Mouse (Mus musculus): ENCODE results near the gene Ifitm3. TPM values are rescaled to one million over a fixed set of nuclear protein-coding genes. Genes with fewer than 3 reads are reported as not detected.
A peak's percentile ranks its signal among the peaks of the same experiment; 100 is the strongest.

Gene Ifitm3
- polyA plus RNA-seq, 1 experiment from 2014 or later, result 19.3 TPM

DNA sequence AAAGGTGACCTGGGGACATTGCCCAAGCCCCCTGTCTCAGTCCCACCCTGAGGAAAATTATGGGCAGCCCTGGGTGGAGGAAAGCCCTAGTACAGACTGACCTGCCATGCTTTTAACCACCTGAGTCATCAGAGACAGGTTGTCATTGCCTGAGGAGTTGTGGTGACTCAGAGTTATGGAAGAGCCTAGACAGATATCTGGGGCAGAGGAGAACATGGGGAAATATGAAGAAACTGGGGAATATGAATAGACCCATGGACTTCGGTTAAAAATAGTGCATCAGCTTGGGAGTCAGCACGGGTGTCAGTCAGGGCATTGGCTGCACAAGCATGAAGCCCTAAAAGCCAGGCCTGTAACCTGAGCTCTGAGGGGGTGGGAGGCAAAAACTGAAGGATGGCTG, 38.8 kb upstream of the Ifitm3 start:
- Histone ChIP-seq H3K9me3 (ENCODE audit: control insufficient read depth, low read length) (no peaks in the 10 kb centered on the region), H3K4me2 (ENCODE audit: low read depth, low read length) (no peak overlapping the region), H3K4me1 (ENCODE audit: control insufficient read depth, insufficient read depth, low read length) (0 out of 2 replicates have a peak, but pooled peaks cover 4% of the 10 kb centered on the region), H3K27me3 (ENCODE audit: control insufficient read depth, insufficient read depth, low read length) (no peaks in the 10 kb centered on the region), H3K4me3 (ENCODE audit: low read depth, low read length) (no peak overlapping the region), H3K9ac (replicated peaks; ENCODE audit: low read depth, low read length) (no peak overlapping the region), H3K36me3 (ENCODE audit: control insufficient read depth, insufficient read depth, low read length) (no peaks in the 10 kb centered on the region), H3K27ac (ENCODE audit: low read depth, low read length) (no peak overlapping the region)
- 90% methylated on average over 2 of the region's 2 CpGs for WGBS
- ATAC-seq (ENCODE audit: low read depth), result no peak

DNA sequence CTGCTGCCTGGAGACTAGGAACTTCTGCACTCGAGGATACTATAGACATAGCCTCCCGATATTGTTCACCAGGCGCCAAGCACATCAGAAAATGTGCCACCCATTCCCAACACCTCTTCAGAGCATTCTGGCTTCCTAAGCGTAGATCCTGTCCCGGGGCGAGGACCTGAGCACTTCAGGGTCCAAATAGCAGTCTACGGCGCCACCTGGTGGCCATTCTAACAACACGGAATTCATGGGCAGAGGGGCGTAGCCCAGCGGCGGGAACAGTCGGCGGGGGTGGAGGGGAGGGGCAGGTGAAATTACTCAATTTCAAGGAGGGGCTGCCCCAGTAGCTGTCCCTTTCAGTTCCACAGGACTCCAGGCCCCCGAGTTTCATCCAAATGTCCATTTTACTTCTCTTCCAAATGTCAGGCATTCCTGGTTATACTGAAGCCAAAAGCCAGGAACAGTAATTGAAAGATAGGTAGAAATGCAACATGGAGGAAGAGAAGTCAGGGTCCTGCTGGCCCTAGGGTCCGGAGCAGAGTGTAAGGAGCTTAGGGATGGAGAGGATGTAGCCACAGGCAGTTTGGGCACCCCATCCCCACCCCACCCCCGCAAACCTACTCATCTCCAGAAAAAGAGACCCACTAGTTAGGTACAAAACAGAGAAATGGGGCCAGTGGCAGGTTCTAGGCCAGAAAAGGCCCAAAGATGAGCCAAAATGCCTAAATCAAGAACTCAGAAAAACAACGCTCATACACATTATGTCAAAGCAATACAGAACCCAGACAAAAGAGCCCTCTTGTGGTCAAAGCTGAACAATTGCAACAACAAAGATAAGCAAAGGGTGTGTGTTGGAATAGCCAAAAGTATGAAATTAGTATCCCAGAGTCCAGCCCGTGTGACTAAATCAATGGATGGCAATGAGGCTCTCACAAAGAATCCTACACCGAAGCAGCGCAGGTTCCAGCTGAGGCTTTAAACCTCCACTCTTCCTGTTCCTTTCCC, 38.0 kb upstream of the Ifitm3 start:
- ATAC-seq (ENCODE audit: low read depth), result peak; percentile 94
- Histone ChIP-seq H3K9ac (replicated peaks; ENCODE audit: low read depth, low read length) (peak overlapping the region; percentile 46; the same call in 1 of the 2 replicates), H3K4me2 (ENCODE audit: low read depth, low read length) (peak overlapping the region; percentile 81), H3K27me3 (ENCODE audit: control insufficient read depth, insufficient read depth, low read length) (no peaks in the 10 kb centered on the region), H3K27ac (ENCODE audit: low read depth, low read length) (peak overlapping the region; percentile 73), H3K9me3 (ENCODE audit: control insufficient read depth, low read length) (no peaks in the 10 kb centered on the region), H3K36me3 (ENCODE audit: control insufficient read depth, insufficient read depth, low read length) (no peaks in the 10 kb centered on the region), H3K4me1 (ENCODE audit: control insufficient read depth, insufficient read depth, low read length) (0 out of 2 replicates have a peak, but pooled peaks cover 4% of the 10 kb centered on the region), H3K4me3 (ENCODE audit: low read depth, low read length) (peak overlapping the region; percentile 33)
- WGBS, result 12% methylated on average over 21 of the region's 21 CpGs

DNA sequence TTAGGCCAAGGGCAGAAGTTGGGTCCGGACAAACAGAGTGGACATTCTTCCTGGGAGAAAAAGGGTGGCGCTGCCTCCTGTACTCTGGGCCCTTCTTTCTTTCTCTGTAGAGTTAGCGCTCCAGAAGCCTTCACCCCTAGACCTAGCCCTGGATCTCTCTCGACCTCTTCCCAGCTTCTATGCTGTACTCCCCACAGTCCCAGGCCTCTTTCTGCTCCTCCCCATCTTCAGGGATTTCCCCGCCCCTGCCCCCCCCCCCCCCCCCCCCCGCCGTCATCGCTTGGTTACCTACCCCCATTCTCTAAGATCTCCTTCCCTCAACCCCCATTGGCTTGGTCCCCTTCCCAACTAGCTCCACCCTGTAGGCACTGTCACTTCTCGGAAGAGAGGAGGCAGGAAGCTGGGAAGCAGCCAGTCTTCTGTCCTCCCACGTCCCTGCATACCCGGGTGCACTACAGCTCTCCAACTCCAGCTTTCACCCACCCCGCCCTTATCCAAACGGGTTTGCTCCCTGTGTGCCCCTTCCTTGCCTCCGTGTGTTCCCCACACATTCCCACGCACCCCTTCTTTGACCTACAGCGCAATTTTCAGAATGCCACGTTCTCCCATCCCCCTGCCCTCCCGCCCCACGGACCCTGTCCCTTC, 37.1 kb upstream of the Ifitm3 start:
- peak; percentile 83 for ATAC-seq (ENCODE audit: low read depth)
- H3K4me3 ChIP-seq (ENCODE audit: low read depth, low read length), result peak overlapping the region; percentile 33
- H3K9ac ChIP-seq (replicated peaks; ENCODE audit: low read depth, low read length), result peak overlapping the region; percentile 46; the same call in 1 of the 2 replicates
- no peaks in the 10 kb centered on the region for H3K36me3 ChIP-seq (ENCODE audit: control insufficient read depth, insufficient read depth, low read length)
- 6% methylated on average over 16 of the region's 19 CpGs for WGBS
- H3K27ac ChIP-seq (ENCODE audit: low read depth, low read length), result peak overlapping the region; percentile 73
- H3K9me3 ChIP-seq (ENCODE audit: control insufficient read depth, low read length), result no peaks in the 10 kb centered on the region
- H3K4me2 ChIP-seq (ENCODE audit: low read depth, low read length), result peak overlapping the region; percentile 81
- H3K4me1 ChIP-seq (ENCODE audit: control insufficient read depth, insufficient read depth, low read length), result 0 out of 2 replicates have a peak, but pooled peaks cover 4% of the 10 kb centered on the region
- no peaks in the 10 kb centered on the region for H3K27me3 ChIP-seq (ENCODE audit: control insufficient read depth, insufficient read depth, low read length)

DNA sequence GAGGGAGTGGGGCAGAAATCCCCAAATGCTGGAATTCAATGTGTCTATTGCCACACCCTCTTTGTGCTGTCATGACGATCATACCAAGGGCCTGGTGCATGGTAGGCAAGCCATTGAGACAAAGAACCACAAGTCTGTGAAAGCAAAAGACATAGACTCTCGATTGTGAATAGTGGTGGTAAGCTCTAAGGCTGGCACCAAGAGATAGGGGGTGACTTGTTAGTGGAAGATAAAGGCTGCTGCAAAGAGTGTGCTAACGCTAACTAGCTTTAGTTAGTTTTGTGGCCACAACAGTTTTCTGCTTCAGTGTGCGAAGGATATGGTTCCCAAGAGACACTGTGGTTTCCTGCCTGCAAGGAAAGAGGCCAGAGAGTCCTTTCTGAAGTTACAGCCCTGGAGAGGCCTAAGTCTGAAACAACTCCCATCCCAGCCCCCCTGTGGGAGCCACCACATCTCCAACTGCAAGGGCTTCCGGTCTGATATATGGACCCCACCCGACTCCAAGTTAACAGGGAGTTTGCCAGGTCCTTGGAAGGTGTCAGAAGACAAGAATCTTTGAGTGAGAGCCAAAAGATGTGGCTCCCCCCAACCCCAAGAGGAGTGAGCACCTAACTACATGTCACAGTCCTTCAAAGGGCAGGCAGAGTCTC, 36.5 kb upstream of the Ifitm3 start:
- Histone ChIP-seq H3K9me3 (ENCODE audit: control insufficient read depth, low read length) (no peaks in the 10 kb centered on the region), H3K27me3 (ENCODE audit: control insufficient read depth, insufficient read depth, low read length) (no peaks in the 10 kb centered on the region), H3K4me1 (ENCODE audit: control insufficient read depth, insufficient read depth, low read length) (0 out of 2 replicates have a peak, but pooled peaks cover 4% of the 10 kb centered on the region), H3K27ac (ENCODE audit: low read depth, low read length) (no peak overlapping the region), H3K36me3 (ENCODE audit: control insufficient read depth, insufficient read depth, low read length) (no peaks in the 10 kb centered on the region), H3K9ac (replicated peaks; ENCODE audit: low read depth, low read length) (no peak overlapping the region), H3K4me2 (ENCODE audit: low read depth, low read length) (peak overlapping the region; percentile 81; the same call in 1 of the 2 replicates), H3K4me3 (ENCODE audit: low read depth, low read length) (no peak overlapping the region)
- 66% methylated on average over 6 of the region's 6 CpGs for WGBS
- ATAC-seq (ENCODE audit: low read depth), result no peak

DNA sequence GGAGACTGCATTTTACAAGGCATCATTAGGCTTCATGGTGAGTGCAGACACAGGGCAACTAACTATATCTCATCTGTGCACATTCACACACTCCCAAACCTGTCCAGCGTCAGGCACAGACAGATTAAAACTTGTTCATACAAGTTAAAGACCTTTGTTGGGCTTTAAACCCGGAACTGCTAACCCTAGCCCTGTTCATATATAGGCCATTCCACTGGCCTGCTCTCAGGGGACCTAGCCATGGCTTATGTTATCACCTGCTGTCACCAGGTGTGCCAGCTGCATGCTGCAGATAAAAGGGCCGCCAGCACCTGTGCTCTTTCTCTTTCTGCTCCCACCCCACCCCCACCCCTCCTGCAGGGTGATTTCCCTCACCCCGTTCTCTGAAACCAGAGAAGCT, 32.0 kb upstream of the Ifitm3 start:
- H3K27me3 ChIP-seq (ENCODE audit: control insufficient read depth, insufficient read depth, low read length), result no peaks in the 10 kb centered on the region
- 0 out of 2 replicates have a peak, but pooled peaks cover 4% of the 10 kb centered on the region for H3K4me1 ChIP-seq (ENCODE audit: control insufficient read depth, insufficient read depth, low read length)
- no peak overlapping the region for H3K9ac ChIP-seq (replicated peaks; ENCODE audit: low read depth, low read length)
- H3K4me3 ChIP-seq (ENCODE audit: low read depth, low read length), result no peak overlapping the region
- H3K27ac ChIP-seq (ENCODE audit: low read depth, low read length), result no peak overlapping the region
- no peaks in the 10 kb centered on the region for H3K9me3 ChIP-seq (ENCODE audit: control insufficient read depth, low read length)
- H3K36me3 ChIP-seq (ENCODE audit: control insufficient read depth, insufficient read depth, low read length), result no peaks in the 10 kb centered on the region
- ATAC-seq (ENCODE audit: low read depth), result no peak
- H3K4me2 ChIP-seq (ENCODE audit: low read depth, low read length), result no peak overlapping the region
- 47% methylated on average over 4 of the region's 4 CpGs for WGBS

DNA sequence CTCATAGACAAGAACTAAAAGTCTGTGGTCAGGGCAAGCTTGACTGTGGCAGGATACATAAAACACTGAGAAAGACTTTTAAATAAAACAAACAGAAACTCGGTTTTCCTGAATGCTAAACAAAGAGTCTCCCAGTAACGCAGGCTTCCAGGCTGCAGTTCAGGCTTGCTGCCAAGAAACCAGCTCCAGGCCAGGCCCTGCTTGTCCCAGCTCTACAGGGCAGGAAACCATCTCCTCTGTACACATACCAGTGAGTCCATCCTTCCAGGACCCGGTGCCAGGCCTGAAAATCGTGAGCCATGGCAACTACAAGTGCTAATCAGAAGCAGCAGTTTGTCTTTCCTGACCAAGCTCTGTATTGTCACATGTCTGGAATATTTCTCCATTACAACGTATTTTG, 31.1 kb upstream of the Ifitm3 start:
- Histone ChIP-seq H3K36me3 (ENCODE audit: control insufficient read depth, insufficient read depth, low read length) (no peaks in the 10 kb centered on the region), H3K9ac (replicated peaks; ENCODE audit: low read depth, low read length) (no peak overlapping the region), H3K27me3 (ENCODE audit: control insufficient read depth, insufficient read depth, low read length) (no peaks in the 10 kb centered on the region), H3K27ac (ENCODE audit: low read depth, low read length) (no peak overlapping the region; the same call in 1 of the 2 replicates), H3K4me3 (ENCODE audit: low read depth, low read length) (no peak overlapping the region), H3K4me1 (ENCODE audit: control insufficient read depth, insufficient read depth, low read length) (no peaks in the 10 kb centered on the region), H3K4me2 (ENCODE audit: low read depth, low read length) (no peak overlapping the region), H3K9me3 (ENCODE audit: control insufficient read depth, low read length) (no peaks in the 10 kb centered on the region)
- ATAC-seq (ENCODE audit: low read depth), result peak; percentile 78
- 32% methylated on average over 5 of the region's 5 CpGs for WGBS

DNA sequence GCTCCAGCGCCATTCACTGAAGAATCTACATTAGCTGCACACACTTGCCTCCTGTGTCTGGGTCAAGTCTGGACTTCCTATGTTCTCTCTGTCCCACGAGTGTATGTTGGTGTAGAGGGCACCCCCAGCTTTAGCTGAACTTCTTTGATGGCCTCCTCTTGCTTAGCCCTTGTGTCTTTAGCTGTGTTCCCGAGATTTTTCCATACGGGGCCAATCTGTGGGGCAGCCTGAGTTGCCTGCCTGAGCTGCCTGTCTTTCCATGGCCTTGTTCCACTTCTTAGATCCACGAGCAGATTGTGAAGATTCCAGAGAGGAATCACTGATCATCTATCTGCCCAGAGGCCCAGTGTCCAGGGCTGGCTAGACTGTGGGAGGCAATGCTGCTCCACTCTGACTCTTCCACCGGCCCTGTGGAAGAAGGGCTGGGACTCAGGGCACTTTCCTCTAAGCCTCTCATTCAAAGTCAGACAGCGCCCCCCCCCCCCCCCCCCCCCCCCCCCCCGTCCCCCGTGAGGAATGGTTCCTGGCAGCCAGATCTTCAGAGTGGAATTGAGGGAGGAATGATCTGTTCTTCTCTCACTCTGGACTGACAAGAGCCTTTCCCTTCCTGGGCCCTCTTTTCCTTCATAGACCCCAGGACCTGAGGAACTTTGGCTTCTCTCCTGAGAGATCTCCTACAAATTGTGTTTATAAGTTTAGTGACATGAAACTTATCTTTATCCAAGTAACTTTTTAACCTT, 30.5 kb upstream of the Ifitm3 start:
- peak overlapping the region; percentile 44; the same call in 1 of the 2 replicates for H3K27ac ChIP-seq (ENCODE audit: low read depth, low read length)
- peak; percentile 46; the same call in 1 of the 2 replicates for ATAC-seq (ENCODE audit: low read depth)
- H3K9ac ChIP-seq (replicated peaks; ENCODE audit: low read depth, low read length), result no peak overlapping the region
- no peaks in the 10 kb centered on the region for H3K27me3 ChIP-seq (ENCODE audit: control insufficient read depth, insufficient read depth, low read length)
- no peaks in the 10 kb centered on the region for H3K4me1 ChIP-seq (ENCODE audit: control insufficient read depth, insufficient read depth, low read length)
- no peaks in the 10 kb centered on the region for H3K9me3 ChIP-seq (ENCODE audit: control insufficient read depth, low read length)
- H3K4me3 ChIP-seq (ENCODE audit: low read depth, low read length), result no peak overlapping the region
- H3K36me3 ChIP-seq (ENCODE audit: control insufficient read depth, insufficient read depth, low read length), result no peaks in the 10 kb centered on the region
- WGBS, result 52% methylated on average over 6 of the region's 9 CpGs
- H3K4me2 ChIP-seq (ENCODE audit: low read depth, low read length), result no peak overlapping the region

DNA sequence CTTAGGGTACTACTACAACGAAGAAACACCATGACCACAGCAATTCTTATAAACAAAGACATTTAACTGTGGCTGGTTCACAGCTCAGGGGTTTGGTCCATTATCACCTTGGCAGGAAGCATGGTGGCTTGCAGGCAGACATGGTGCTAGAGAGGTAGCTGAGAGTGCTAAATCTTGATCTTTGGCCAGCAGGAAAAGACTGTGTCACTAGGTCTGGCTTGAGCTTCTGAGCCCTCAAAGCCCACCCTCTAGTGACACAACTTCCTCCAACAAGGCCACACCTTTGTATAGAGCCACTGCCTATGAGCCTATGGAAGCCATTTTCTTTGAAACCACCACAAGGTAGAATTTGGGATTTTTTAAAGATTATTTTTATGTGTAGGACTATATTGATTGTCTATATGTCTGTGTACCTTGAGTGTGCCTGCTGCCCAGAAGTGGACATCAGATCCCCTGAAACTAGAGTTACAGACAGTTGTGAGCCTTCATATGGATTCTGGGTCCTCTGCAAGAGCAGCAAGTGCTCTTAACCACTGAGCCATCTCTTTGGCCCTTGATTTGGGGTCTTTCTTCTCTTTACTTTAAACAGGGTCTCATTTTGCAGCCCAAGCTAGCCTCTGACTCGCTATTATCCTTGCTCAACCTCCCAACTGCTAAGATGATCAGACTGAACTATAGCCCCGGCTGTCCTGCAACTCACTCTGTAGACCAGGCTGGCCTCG, 29.0 kb upstream of the Ifitm3 start:
- WGBS, result 97% methylated on average over 4 of the region's 4 CpGs

More for the DNA sequence above, 29.0 kb upstream of the Ifitm3 start:
- Histone ChIP-seq H3K9me3 (ENCODE audit: control insufficient read depth, low read length) (no peaks in the 10 kb centered on the region), H3K36me3 (ENCODE audit: control insufficient read depth, insufficient read depth, low read length) (no peaks in the 10 kb centered on the region), H3K4me1 (ENCODE audit: control insufficient read depth, insufficient read depth, low read length) (no peaks in the 10 kb centered on the region), H3K27ac (ENCODE audit: low read depth, low read length) (no peak overlapping the region), H3K27me3 (ENCODE audit: control insufficient read depth, insufficient read depth, low read length) (no peaks in the 10 kb centered on the region), H3K4me2 (ENCODE audit: low read depth, low read length) (no peak overlapping the region), H3K9ac (replicated peaks; ENCODE audit: low read depth, low read length) (no peak overlapping the region), H3K4me3 (ENCODE audit: low read depth, low read length) (no peak overlapping the region)
- no peak for ATAC-seq (ENCODE audit: low read depth)

All from neural tube, embryonic 14.5 days (tissue).